Mouse (Mus musculus) neural tube, embryonic 10.5 days (tissue): Measurements from ENCODE around the gene Tnf.

Source experiments
- DNase-seq: peaks from one replicate; pipeline ENCODE4 v3.0.0-alpha.2; 2017; ENCODE audit warnings: low spot score; ENCODE audit errors: extremely low spot score

The Tnf gene

DNA sequence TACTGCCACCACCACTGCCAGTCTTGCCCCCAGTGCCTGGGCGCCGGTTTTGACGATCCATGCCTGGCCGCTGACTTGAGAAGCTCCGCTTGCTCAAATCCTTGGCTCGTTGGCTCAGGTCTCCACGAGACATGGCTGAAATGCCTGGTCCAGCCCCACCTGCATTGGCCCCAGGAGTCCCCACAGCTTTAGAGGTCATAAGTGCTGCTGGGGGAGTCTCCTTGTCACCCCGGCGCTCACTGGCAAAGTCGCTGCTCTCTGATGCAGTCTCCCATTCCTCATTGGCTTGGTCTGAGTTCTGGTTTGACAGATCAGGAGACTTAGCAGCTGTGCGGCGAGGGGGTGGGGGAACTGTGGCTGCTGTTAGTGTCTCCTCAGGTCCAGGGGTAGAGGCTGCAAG lies 46.4 kb downstream of the Tnf start:
- DNase-seq, result no peak

DNA sequence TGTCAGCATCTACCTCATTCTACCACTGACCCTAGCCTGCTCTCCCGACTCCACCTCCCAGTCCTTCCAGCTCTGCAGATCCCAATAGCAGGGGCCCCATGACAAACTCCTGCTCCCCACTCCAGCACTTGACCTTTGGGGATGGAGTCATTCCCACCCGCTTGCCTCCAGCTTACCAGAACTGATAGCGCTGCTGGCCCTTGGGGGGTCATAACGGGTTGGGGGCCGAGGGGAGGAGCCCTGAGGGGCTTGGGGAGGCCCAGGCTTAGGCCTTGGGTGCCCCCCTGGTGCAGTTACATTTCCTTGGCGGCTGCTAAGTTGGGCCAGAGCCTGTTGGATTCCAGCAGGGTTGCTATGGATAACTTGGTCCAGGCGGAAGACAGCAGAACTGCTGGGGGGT lies 47.2 kb downstream of the Tnf start:
- no peak for DNase-seq

DNA sequence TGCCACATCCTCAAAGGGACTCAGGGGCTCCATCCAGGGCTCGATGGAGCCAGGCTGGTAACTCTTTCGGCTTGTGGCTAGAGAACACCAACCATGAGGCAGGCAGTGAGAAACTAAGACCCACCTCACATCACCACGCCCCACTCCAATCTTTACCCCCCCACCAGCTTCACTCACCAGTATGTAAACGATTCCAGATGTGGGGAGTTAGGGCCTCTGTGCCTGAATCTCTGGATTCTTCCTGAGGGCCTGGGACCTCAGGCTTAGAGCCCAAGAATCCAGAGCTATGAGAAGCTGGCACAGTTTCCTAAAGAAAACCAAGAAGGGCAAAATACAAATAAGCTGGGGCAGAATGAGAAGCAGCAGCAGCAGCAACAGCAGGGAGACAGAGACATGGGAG lies 47.9 kb downstream of the Tnf start:
- DNase-seq, result no peak

DNA sequence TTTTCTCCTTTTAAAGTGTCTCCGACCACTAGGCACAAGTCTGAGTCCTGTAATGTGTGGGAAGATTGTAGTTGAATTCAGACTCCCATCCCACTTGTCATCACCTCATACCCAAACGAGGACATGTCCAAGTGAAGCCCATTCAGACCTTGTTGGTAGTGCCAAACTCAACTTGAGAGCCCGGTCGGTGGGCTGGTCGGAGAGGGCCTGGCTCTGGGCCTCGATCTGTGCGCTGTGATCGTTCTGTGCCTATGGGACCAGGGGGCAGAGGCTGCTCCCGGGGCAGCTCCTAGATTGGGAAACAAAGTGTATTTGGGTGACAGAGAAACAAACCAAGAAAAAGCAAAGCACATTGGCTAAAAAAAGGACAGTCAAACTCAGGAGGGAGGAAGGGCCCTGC lies 48.7 kb downstream of the Tnf start:
- no peak for DNase-seq

DNA sequence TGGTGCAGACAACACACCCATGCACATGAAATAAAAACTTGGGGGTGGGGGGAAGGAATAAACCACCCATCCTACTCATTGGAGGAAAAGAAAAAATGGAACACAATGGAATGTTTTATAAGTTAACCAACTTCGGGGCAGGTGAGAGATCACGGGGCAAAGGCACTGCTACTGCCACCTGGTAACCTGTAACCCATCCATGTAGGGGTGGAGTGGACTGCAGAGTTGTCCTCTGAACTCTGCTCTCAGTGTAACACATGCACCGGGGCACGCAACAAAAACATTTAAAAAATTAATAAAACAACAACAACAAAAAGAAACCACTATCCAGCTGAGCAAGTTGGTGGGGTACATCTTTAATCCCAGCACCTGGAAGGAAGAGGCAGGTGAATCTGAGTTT lies 49.7 kb downstream of the Tnf start:
- DNase-seq, result no peak
